Mouse (Mus musculus) liver, postnatal 0 days (tissue): Measurements from ENCODE around the gene Glrx.

ENCODE experiments used
- CTCF ChIP-seq: sonication (generic); IDR thresholded peaks from 2 replicates; pipeline ENCODE4 v1.5.1; 2016; ENCODE audit warnings: antibody characterized with exemption, low read depth
- EP300 ChIP-seq: IDR thresholded peaks from 2 replicates; pipeline ENCODE4 v1.6.1; 2016; ENCODE audit warnings: antibody characterized with exemption, low read depth, mild to moderate bottlenecking

- TF ChIP-seq CTCF (no peak), EP300 (no peak)
Observed at GRCm38 (mm10) chr13:75883792-75884191, 44.1 kb downstream of the Glrx start.
